Mouse (Mus musculus): ENCODE data around the gene Lgsn.

Gene Lgsn
- long read RNA-seq, experiment 1 = 0 reads
- long read RNA-seq, experiment 2 = 0 reads

DNA sequence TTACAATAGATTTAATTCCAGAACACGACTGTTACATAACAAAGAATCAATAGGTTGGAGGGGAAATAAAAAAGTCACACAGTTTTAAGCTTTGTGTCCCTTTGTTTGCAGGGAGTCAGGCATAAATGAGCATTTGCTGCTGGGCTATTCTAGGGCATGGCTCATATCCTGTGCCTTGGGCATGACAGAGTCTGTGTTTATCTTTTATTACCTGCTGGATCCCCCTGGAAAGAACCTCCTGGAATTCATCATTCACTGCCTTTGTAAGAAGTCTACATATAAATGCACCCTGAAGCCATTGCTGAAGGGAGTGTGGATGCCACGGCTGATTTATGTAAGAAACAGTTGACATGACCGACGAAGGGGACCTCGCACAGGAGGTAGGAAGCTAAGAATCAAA is at the start of gene Lgsn:
Lgsn (plus strand) TSS at position 301 of the 400 bp plus-strand sequence.
- intact Hi-C loops (cut with DNase I) = no loop called here

DNA sequence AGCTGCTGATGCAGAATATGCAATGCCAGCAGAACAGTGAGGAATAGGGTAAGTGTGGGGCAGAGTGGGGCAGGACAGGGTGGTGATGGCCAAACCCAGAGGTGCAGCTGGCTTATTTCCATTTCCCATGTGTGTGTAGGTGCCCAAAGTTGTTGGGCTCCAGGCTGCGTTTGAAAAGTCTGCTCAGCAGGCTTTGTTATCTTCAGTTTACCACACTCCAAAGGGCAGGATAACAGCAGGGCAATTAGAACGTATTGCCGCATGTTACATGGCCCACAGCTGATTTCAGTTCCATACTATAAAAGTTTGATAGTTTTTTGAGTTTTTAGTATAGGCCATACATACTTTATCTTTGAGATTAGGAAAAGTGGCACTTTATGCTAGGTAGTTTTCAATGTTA is 37.8 kb upstream of the Lgsn start:
- intact Hi-C loops (cut with DNase I) = no loop called here

DNA sequence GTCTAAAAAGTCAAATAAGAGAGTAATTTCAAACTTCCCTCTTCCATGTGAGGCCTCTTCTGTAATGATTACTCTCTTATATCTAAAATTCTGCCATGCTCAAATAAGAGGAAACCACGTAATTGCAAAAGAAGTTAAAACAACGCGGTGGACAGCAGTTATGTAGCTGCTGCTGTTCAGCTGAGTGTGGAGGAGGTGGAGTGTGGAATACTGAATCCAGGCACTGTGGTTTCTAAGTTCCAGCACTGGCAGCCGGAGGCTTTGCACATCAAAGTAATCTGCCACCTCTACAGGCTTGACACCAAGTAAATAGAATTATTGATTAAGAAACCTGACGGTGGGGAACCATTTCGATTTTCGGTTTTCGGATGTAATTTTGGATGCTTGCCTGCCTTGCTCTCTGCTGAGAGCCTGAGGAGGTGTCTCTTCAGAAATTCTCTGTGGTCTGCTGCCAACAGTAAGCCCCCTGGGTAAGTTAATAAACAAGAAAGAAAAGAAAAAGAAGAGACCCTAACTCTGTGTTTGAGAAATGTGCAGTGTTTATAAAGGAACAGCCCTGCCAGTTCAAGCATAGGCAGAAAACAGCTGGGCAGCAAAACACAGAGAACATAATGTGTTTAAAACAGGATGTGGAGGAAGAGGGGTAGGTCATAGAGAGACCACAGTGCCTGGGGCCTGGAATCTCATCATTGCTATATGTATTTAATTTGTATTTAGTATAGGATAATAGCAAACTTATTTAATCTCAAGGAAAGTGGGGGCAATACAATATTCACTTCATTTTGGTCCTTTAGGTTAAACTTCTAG is 33.7 kb upstream of the Lgsn start:
- intact Hi-C loops (cut with DNase I) = no loop called here

DNA sequence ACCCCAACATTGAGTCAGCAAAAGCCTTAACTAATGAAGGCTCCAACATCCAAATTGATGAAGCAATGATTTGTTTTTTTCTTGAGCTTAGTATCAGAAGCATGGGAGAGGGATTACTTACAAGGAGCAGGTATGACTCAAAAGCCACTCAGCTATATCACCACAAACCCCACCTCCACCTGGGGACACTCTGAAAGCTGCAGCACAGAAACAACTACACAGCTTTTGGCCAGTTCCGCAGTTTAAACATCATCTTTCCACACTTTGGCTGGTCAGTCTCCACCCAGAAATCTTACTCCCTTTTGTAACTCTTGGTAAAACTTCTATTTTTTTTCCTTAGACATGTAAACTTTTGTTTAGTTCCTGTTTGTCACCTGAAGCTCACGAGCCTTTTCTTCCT is 32.6 kb upstream of the Lgsn start:
- intact Hi-C loops (cut with DNase I) = no loop called here

DNA sequence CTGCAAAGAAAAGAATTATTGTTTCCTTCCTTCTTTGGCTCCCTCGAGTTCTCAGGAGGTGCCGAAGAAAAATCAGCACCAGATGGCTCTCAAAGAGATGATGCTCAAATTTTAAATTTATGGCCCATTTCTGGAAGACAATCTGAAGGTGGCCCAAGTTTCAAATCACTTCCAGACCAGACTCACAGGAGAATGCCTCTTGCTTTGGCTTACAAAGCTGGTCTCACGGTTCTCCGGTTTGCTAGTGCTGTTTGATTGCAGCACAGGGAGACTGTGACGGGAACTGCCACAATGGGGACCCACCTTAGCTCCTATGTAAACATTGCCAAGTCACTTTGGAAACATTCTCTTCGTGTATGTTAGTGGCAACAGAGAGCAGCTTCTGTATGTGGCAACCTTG is 26.5 kb upstream of the Lgsn start:
- intact Hi-C loops (cut with DNase I) = loop anchor here (5.0 kb wide), 2 partner anchors 197 to 212 kb away; no protein-coding TSS in a partner anchor

DNA sequence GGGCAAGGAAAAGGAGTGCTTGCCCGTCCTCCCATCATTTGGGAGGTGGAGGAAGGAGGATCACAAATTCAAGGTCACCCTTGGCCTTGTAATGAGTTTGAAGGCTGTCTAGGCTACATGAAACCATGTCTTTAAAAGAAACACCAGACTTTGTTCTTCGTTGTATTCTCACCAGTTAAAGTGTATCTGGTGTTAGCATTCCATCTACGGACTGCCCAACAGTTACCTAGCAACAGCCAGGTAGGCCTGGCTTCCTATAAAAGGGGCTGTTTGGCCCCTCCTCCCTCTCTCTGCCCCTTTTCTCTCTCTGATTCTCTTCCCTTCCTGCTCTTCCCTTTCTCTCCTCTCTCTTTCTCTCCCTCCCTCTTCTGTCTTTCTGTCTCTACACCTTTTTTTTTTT is 25.7 kb upstream of the Lgsn start:
- intact Hi-C loops (cut with DNase I) = loop anchor here (5.0 kb wide), 2 partner anchors 198 to 213 kb away; no protein-coding TSS in a partner anchor

DNA sequence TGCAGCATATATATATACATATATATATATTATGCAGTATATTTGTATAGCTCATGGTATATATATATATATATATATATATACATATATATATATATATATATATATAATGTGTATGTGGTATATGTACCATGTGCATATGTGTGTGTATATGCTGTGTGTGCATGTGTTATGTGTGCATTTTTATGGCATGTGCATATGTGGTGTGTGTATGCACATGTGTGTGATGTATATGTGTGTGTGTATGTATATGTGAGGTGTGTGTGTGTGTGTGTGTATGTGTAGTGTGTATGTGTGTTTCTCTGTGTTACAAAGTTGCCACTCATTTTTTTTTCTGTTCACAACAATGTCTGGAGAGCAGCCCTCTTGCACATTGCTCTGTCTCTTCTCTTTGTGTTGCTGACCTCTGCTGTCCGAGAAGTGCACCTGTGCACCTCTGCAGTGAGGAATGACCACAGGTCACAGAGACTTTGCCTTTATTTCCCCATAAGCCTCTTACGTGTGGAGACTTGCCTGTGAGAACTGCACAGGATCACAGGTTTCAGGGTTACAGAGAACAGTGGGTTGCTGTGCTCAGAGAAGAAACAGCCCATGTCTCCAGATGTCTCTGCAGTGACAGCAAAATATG is 23.3 kb upstream of the Lgsn start:
- intact Hi-C loops (cut with DNase I) = loop anchor here (1.0 to 5.0 kb wide), 3 partner anchors 201 to 375 kb away; no protein-coding TSS in a partner anchor

DNA sequence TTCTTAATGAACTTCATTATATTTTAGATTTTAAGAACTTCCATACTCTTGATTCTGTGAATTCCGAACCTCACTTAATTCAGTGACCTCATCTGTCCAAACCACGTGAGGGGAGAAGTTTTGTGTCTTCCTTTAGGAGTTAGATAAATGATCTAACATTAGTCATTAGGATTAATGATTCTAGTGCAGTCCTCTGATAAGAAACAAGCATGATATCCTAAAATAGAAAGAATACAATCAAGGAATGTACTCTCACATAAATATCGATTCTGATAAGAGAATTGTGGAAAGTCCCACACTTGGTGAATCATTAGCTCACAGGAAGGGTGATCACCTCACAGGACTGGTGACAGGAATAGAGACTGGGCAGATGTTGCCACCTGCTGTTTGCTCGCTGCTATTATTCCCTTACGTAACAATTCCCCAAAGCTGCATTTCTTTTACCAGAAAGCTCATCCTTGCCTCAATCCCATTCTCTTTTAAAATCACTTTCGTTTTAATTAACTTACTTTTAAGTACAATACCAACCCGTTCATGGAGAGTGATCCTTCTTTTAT is 22.3 kb upstream of the Lgsn start:
- intact Hi-C loops (cut with DNase I) = loop anchor here (1.0 to 5.0 kb wide), 3 partner anchors 202 to 376 kb away; no protein-coding TSS in a partner anchor

DNA sequence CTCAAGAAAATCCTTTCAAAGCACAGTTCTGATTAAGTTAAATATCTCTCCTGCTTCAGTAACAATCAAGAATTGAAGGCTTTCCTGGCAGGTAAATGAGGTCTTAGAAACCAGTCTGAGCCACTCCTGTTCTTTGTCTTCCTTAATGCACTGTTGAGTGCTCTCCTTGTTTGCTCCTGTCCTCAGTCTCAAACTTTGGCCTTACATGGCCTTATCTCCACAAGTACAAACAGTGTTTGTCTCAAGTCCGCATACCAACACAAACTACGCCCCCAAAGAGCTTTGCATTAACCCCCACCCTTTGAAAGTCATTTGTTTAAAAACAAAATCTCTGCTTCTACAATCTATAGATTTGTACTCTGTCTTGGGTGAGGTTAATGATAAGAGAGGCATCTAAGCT is 20.0 kb upstream of the Lgsn start:
- intact Hi-C loops (cut with DNase I) = loop anchor here (5.0 kb wide), 1 partner anchor 459 kb away; no protein-coding TSS in a partner anchor

DNA sequence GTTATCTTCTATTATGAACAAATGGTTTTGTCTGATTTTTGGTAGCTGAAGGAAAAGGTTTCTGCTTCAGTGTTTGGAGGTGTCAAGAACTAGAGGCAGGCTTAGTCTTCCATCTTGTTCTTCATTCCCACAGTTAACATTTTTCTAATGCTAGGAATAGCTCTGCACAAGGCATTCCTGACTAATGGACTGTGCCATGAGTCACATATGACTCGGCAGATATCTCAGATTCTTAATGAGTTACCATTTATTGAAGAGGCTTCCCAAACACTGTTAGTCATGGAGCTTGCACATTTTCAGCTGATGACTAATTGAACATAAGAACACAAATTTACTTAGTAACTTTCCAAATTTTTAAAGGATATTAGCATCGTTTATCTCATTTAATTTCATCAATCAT is 19.3 kb upstream of the Lgsn start:
- intact Hi-C loops (cut with DNase I) = loop anchor here (5.0 kb wide), 1 partner anchor 460 kb away; no protein-coding TSS in a partner anchor

DNA sequence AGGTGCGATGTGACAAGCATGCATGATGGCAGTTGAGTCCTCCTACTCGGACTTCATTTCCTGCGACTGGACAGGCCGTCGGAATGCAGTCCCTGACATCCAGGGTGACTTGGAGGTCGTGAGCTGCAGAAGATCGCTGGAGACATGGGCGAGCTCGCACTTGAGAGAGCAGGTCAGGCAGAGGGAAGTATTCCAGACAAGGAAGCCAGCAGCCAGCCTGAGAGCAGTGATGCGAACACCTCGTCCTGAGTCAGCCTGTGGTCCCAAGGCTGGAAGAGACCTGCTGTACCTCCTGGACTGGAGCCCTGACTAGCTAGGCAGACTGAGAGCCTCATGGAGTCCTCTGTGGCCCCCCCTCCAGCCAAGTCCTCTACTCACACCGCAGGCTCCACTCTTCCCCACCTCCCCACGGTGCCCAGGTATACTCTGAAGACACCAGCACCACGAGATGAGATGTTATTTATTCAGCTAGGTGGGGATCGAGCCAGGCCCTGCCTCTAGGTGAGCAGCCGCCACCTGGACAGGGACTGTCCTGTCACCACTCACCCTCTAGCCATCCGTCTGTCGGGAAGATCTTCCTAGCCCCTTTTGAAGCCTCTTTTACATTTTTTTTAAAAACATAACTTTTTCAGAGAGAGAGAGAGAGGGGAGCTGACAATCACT is 11.5 kb upstream of the Lgsn start:
- intact Hi-C loops (cut with DNase I) = no loop called here

DNA sequence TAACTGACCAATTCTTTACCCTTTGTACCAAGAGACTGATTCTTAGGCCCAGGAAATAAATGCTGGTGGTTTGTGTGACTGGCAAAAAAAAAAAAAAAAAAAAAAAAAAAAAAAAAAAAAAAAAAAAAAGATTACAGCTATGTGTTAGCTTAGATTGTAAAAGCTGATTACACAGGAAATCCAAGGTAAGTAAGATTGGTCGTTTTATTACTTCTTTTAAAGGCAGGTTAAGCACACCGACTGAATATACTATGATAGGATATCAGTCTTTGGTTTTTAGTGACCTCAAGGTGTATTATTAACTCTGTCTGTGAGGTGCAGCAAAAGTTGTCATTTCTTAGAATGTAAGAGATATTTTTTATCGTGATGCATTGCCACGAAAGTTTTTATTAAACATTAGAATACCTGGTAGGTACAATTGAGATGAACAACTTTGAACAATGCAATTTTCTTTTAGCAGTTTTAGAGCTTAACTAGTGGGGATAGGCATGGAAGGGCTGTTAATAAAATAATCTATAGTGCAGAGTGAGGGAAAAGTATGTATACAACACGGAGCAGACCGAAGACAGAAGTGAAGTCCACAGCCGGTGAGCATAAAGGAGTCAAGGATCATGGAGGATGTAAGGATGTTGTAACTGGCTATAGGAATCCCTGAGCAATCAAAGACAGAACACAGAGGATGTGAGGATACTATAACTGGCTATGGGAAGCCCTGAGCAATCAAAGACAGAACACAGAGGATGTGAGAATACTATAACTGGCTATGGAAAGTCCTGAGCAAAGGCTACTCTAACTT is 10.7 kb upstream of the Lgsn start:
- intact Hi-C loops (cut with DNase I) = no loop called here

DNA sequence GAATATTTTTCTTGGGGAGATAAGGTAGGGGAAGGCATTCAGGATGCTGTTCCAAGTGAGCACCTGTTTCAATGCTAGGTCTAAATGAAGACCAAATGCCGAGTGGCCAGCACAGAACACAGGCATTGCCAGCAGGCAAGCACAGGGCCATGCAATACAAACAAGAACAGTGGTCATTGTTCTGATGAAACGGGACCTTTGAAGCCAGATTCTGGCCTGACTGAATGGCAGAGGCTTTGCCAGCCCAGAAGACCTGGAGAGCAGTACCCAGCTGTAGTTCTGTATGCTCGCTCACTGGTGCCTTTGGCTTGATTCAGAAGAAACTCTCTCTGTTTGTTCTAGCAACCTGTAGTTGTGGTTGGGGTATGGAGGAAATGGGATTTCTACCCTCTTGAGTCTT is 800 bp upstream of the Lgsn start:
- intact Hi-C loops (cut with DNase I) = no loop called here

DNA sequence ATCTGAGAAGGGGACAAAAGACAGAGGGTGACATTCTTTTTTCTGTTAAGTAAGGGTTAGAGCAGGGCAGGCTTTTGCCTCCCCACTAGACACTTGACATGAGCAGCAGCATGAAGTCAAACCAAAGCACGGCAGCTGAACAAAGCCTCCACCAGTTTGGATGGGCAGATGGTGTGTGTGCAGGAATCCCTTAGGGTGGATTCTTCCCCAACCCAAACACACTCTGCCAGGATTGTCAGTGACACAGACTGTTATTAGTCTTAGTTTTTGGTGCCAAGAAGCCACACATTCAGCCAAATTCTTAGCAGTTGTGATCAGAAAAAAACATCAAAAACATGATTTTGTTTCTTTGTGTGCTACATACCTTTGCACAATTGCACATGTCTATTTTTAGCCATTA is 2.1 kb downstream of the Lgsn start:
- intact Hi-C loops (cut with DNase I) = no loop called here

DNA sequence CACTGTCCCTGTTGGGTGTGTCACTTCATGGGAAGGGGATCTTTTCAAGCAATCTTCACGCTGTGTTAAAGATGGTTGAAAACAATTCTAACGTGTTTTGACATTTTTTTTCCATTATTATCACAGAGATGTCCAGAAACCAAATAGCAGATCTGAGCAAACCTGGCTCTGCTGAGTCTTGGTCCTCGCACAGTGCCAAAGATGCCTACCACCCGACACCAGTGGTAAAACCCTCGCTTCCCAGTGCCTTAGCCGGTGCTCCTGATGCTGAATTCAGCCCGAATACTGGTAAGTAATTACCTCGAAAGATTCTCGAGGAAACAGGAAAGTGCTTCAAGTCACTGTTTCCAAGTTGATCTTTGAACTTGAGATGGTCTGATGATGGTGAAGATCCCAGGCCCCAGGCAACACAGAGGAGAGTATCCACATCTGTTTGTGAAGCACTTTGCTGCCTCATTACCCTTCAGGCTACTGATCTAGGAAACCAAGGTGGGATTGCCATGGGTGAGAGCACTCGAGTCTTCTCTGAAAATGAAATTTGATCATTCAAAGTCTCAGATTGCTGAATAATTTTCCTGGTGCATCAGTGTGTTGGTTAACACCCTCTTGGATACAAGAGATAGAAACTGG is 14.2 kb downstream of the Lgsn start:
- intact Hi-C loops (cut with DNase I) = no loop called here

DNA sequence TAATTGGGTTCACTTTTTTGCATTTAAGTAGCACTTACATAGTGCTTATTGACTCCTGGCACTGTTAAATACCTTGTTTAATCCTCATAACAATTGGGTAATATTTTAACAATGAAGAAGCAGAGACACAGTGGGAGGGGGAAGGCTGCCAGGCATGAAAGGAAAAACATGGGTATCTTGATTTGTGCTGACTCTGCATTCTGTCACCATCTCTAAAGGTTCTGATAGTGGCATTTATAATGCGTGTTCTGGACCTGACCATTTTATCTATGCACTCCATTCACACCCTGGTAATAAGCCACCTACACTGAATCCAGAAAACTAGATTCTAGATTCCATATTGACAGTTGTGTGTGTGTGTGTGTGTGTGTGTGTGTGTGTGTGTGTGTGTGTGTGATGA is 19.4 kb downstream of the Lgsn start:
- intact Hi-C loops (cut with DNase I) = no loop called here

DNA sequence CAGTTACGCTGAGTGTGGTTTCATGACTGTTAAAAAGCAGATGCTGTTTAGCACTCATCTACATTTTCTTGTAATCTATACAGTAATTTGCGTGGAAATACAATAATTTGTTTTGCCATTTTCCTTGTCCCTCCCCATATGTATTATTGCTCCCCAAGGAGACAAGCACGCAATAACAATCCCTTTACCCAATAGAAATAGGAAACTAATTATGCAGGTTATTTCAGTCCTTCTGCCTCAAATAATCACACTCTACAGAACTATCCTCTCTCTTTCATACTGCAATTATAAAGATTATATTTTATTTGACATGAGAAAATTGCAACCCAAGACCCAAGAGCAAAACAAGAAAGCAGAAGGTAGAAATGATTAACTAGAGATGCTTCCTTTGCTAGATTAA is 20.8 kb downstream of the Lgsn start:
- intact Hi-C loops (cut with DNase I) = no loop called here

DNA sequence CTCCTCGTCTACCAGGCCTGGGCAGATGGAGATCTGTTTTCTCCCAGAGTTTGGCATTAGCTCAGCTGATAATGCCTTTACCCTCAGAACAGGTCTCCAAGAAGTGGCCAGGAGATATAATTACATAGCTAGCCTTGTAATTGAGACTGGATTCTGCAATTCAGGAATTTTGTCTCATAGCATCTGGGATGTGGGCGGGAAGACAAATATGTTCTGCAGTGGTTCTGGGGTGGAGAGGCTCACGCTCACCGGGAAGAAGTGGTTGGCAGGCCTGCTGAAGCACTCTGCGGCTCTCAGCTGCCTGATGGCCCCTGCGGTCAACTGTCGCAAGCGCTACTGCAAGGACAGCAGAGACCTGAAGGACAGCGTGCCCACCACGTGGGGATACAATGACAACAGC is 27.6 kb downstream of the Lgsn start:
- intact Hi-C loops (cut with DNase I) = no loop called here

DNA sequence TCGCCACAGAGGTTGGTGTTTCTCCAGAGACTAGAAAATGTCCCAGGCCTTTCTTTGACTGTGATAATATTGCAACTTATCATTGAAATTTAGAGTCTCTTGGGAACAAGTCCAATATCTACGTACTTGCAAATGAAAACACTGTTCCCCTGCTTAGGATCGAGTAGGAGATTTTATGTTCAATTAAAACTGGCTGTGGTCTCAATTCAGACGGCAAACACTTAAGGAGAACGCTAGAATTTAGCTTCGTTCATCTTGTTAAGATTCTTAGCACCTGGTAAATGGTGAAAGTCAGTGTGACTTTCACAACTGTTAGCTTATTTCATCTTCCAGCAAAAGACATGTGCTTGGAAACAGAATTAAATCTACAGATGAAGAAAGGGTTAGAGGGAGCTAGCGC is 29.1 kb downstream of the Lgsn start:
- intact Hi-C loops (cut with DNase I) = no loop called here

DNA sequence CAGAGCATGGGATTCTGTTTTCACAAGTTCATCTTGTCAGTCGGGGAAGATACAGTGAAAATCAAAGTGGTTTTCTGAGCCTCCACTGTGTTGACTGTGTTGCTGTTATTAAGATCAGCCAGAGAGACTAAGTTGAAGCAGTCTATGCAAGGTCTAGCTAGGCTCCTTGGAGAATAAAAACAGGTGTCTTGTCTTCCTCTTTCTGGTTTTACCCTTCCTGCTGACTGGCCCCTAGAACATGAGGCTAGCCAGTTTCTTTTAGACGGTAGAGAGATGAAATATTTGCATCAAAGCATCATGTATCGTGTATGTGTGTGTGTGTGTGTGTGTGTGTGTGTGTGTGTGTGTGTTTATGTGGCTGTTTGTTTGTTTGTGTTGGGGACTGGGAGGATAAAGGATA is 29.6 kb downstream of the Lgsn start:
- intact Hi-C loops (cut with DNase I) = no loop called here
